Mouse (Mus musculus) spleen, embryonic (tissue): Measurements from ENCODE around the gene Mylip.

Experiments
- CTCF ChIA-PET: fragments of 350-600 bp; sonication (Branson Sonifier 250); formaldehyde crosslinking; loops from one replicate; lab custom pipeline; 2022; lab: Charles Lee

Mylip gene

DNA sequence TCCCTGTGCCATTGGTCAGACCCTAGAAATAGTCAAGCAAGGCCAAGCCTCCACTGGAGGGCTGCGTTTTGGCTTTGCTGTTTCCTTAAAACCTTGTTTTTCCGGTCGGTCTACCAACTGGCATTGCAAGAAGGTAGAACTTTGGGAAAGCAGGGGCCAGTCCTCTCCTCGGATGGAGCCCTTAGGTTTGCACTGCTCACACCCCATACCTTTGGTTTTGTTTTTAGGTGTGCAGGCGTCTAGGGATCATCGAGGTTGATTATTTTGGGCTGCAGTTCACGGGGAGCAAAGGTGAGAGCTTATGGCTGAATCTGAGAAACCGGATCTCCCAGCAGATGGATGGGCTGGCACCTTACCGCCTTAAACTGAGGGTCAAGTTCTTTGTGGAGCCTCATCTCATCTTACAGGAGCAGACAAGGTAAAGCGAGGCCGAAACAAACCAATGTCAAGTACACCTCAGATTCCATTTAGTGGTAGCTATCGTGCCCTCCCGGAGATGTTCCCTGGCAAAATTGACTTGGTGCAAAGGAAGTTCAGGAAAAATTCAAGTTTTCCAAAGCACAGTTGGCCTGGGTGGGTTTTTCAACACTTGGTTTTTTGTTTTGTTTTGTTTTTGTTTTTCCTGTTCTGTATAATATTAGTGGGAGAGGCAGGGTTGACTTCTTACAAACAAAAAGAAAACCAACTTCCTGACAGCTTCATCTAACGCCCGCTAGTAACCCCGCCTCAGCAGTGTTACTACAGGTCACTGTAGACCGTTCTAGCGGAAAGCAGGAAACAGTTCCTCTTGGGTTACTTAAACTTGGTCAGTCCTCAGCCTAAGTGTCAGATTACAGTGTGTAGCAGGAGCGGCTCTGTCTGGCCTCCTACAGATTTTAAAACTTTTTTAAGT, 1.7 kb downstream of the Mylip start:
- CTCF ChIA-PET = no interaction called here

DNA sequence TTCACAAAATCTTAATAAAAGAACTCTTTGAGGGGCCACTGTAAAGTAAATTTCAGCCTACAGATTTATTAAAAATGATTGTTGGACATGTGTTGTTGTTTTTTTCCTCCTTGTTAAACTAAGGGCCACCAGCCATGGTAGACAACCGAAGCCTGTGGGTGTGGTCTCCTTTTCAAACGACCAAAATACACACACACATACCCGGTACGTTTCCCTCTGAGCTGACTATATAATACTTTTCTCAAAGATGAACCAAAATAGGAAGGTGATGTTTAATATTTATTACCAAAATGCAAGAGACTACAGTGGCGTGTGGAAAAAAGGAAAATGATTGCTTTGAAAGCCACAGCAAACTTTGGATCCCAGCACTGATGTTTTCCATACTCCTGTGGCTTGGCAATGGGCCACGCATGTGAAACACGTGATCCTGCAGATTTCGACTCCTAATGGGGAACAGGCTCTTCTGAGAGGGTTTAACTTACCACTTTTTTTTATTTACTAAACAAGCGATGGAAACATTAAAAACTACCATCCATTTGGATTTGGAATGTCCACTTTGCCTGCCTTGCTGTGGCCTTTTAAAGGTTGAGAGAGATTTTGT, 2.4 kb downstream of the Mylip start:
- CTCF ChIA-PET = interaction anchor here (0.7 kb wide), 1 partner anchor 673 kb away, joined by 7 read pairs; no protein-coding TSS in a partner anchor

DNA sequence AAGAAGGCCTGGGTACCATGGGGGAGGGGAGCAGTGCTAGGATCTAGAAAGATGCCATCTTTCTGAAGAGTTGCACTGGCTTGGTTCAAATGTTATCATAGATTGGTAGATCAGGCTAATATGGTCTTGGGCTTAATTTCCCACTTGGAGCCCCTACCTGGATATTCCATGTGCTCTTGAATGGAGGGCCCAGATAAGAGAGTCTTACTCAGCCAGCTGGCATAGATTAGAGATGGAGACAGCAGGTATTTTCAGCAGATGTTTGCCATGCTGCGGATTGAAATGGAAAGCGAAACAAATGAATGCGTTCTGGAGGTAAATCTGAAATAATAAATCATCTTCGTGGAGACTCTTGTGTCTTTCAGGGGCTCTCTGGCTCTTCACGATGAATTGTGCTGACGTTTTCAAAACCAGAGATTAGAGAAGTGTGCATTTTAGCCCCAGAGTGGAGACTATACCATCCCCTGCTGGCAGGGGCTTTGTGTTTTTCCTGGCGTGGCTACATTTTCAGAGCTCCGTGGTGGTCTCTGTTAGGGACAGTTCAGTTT, 4.8 kb downstream of the Mylip start:
- CTCF ChIA-PET = interaction anchor here (0.6 kb wide), 1 partner anchor 8 kb away, joined by 4 read pairs; no protein-coding TSS in a partner anchor

DNA sequence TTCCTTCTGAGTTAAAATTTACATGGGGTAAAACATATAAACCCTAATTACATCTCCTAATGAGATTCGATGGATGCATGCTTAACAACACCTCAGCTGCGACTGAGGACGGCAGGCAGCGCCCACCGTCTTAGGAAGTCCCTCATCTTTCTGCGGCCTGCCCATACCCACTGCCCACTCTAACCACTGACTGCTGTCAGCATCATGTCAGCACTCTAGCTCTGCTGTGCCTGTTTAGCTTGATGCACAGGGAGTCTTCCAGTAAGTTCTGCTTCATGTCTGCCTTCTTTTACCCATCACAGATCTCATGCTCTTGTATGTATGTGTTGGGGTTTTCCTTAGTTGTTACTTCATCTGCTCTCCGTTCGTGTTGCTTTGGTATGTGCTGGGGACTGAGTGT, 7.2 kb downstream of the Mylip start:
- CTCF ChIA-PET = no interaction called here

DNA sequence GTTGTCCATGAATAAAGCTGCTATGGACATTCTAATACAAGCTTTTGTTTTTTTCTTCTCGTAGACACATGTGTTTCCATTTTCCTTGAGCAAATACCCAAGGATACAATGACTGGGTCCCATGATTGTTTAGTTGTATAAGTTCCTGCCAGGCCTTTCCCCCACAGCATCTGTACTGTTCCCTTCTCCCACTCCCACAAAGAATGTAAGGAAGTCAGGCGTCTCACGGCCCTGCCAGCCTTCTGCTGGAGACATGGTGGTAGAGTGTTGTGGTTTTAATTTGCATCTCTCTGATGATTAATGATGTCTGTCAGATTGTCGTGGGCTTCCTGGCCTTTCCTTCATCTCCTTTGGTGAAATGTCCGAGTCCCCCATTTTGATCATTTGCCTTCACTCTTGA, 7.7 kb downstream of the Mylip start:
- CTCF ChIA-PET = no interaction called here

DNA sequence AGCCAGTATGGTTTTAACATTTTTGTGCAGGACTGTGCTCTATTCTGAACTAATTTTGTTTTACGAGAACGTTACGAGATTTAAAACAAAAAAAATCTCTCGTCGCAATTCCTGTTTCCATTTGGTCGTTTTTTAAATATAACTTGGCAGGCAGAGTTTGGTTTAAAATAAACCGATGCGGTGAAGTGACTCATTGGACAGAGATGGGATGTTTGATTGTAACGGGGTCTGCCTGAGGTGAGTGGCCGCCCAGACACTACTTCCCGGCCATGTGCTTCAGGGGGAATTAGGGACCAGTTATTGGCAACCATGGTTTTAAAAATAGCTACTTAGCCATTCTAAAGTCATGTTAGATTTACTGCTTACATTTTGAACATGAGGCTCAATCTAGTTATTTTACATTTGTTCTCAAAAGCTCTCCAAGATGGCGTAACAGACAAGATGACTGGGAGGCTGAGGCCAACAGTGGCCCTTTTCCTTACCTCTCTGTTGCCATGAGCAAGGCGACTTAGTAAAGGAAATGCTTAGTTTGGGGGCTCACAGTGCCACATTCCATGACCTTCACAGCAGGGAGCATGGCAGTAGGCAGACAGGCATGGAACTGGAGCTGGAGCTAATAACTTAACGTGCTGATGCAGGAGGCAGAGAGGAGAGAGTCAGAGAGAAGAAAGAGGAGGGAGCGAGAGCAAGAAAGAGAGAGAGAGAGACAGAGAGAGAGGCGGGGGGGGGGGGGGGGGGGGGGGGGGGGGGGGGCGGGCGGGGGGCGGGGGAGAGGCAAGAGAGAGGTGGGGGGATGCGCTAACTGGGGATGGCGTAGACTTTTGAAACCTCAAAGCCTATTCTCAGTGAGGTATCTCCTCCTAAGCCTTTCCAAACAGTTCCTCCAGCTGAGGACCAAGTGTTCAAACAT, 8.6 kb downstream of the Mylip start:
- CTCF ChIA-PET = interaction anchor here (0.5 kb wide), 1 partner anchor 42 kb away, joined by 3 read pairs; no protein-coding TSS in a partner anchor

DNA sequence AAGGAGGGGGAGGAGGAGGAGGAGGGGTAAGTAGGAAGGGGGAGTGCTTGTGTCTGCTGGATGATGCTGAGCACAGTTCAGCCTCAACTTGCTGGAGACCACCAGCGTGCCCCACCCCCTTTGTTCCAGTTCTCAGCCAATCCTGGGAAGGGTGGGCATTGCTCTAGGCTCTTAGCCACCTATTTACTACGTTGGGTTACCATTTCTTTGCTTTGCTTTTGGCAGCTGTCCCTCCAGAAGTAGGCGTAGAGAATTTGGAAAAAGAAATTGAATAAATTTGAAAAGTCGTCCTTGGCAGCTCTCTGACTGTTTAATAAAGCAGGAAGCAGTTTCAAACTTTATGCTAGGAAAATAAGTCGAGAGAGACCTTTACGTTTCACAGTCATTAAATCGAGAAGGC, 11.2 kb downstream of the Mylip start:
- CTCF ChIA-PET = no interaction called here

DNA sequence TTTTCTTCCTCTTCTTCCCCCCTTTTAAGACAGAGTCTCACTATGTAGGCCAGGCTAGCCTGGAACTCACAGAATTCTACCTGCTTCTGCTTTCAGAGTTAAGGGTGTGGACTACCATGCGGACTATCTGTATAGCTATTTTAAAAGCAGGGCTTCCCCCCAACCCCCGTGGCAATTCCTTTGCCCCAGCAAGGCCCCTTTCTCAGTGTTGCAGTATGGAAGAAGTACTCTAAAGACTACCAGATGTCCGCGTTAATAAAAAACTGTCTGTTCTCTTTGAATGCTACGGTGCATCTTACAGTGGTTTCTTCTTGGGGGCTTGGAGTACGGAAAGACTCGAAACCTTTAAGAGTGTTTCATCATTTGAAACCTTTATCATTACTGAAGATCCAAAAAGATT, 12.3 kb downstream of the Mylip start:
- CTCF ChIA-PET = interaction anchor here (0.6 to 0.8 kb wide), 4 partner anchors 8 to 1922 kb away, joined by 3 to 14 read pairs (median 5); no protein-coding TSS in a partner anchor

DNA sequence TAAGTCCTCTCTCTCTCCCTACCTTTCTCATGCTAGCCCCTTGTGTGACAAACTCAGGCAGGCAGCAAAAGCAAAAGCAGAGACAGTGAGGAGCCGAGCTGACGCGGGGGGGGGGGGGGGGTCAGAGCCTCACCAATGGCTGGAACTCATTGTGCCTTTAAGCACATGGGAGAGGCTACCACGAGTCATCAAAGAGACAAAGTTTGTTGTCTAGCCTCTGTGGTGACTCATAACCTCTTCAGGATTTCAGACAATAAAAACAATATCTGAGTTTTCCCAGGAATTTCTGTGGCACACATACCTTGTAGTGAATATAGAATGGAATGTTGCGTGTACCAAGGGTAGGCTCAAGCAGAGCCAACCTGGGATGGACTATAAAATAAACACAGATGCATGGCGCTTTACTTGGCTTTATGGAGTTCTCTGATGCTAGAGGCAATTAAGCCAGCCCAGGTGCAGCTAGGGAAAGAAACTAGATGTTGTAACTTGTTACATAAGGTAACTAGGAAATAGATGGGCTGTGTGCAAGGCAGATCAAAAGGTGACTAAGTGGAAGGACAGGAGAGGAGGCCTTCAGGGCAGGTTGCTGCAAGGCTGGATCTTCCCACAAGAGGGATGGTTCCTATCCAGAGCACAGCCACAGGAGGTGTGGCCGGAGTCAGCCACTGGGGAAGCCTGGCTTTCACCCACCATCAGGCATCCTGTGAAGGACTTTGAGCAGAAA, 12.9 kb downstream of the Mylip start:
- CTCF ChIA-PET = interaction anchor here (0.6 to 0.8 kb wide), 4 partner anchors 8 to 1923 kb away, joined by 3 to 14 read pairs (median 5); no protein-coding TSS in a partner anchor

DNA sequence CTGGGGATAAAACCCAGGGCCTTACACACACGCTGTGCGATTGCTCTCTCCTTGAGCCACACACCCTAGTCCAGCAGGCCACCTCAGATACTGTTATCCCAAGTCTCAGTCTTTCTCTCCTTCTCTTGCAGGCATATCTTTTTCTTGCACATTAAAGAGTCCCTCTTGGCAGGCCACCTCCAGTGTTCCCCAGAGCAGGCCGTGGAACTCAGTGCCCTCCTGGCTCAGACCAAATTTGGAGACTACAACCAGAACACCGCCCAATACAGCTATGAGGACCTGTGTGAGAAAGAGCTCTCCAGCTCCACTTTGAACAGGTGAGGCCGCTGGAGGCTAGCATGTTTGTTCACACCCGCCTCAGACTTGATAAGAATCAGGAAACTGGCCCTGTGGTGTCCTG, 14.7 kb downstream of the Mylip start:
- CTCF ChIA-PET = no interaction called here

DNA sequence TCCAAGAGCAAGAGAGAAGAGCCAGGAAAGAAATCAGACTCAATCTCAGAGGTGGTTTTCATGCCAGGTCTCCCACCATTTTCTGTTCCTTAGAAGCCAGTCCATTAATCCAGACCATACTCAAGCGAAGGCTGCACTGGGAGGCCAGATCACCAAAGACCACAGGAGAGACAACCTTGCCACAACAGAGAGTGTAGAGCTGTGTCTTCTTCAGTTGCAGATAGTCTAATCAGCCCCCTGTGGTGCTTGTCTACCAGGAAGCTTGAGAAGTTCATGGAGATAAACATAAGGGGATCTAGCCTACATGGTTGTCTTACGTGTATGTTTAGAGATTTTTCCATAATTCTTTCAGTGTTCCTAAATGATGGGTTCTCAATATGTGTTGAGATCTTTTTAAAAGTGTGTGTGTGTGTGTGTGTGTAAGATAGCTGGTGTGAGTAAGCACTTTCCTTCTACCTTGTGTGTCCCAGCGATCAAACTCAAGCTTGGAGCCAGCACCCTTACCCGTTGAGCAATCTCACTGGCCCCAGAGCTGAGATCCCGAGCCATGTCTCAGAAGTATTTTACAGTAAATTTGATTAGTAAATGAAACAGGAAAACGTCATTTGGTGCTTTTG, 15.8 kb downstream of the Mylip start:
- CTCF ChIA-PET = no interaction called here

DNA sequence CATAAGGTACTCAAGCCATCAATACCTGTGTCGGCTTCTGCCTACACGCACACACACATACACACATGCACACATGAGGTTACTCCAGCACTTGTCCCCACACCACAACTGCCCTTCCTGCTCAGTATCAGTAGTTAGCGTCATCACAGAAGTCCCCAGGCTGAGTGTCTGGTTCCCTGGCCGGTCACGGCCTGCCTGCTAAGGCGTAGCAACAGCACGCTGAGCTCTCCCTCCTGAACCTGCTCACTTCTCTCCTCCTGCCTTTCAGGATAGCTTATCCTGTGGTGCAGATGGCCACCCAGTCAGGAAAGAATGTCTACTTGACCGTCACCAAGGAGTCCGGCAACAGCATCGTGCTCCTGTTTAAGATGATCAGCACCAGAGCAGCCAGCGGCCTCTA, 16.7 kb downstream of the Mylip start:
- CTCF ChIA-PET = interaction anchor here (0.6 kb wide), 1 partner anchor 399 kb away, joined by 4 read pairs; no protein-coding TSS in a partner anchor

DNA sequence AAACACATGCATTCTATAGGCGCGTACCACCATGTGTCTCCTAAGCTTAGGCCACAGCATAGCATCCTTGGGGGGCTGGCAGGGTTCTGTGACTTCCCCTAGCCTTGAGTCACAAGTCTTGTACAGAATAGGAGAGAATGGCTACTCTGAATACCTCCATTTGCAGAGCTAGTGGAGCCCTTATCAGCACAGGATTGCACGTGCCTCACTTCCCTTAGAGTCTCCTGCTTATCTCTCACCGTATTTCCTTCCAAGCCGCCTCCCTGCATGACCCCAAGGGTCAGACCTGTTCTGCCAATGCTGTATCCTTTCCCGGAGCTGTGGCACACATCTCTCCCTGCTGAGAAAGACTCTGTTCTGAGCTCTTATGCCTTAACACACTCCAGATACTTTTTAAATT, 17.2 kb downstream of the Mylip start:
- CTCF ChIA-PET = no interaction called here

DNA sequence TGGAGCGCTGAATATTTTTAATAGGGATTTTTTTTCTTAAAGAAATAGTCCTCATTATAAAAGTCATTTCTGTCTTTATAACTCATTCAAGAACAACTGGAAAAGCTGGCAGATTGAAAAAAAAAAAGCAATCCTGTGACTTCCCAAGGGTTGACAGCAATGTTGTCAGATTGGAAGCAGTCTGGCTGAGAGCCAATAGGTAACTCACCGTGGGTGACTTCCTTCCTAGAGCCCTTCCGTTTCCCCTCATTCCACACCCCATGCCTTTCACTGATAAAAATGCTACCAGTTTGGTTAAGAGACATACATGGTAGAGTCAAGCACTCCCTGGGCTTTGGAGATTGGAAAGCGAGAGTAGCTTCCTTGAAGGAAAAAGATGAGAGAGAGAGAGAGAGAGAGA, 21.4 kb downstream of the Mylip start:
- CTCF ChIA-PET = interaction anchor here (0.6 to 0.7 kb wide), 2 partner anchors 16 to 18 kb away, joined by 4 to 6 read pairs; no protein-coding TSS in a partner anchor

DNA sequence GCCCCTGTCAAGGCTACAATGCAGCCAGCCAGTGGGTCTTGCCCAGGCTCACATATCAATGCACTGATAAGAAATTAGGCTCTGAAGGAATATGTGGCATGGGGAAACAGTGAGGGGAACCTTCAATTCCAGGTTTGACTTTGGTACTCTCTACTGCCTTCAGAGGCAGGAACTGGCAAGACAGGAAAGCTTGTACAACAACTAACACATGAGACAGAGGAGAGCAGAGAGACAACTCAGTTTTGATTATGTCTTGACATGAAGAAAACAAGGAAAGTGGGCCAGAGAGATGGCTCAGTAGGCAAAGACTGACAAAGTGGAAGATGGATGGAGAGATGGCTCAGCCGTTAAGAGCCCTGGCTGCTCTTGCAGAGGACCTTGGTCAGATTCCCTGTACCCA, 23.5 kb downstream of the Mylip start:
- CTCF ChIA-PET = no interaction called here

DNA sequence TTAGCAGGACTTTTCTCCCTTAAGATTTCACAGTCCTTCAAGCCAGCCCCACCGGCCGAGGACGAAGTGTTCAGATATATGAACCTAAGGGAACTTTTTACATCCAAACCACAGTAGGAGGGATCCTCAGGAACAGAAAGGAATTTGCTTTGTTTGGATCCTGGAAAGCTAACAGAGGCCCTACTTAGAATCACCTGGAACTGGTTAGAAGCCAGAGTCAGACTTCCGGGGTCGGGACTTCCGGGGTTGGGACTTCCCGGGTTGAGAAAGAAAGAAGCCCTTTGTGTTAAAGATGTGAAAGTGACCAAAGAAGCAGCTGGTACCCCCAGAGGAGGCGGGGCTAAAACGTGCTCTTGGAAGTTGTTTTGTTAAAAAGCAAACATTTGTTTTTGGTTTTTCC, 24.5 kb downstream of the Mylip start:
- CTCF ChIA-PET = no interaction called here

DNA sequence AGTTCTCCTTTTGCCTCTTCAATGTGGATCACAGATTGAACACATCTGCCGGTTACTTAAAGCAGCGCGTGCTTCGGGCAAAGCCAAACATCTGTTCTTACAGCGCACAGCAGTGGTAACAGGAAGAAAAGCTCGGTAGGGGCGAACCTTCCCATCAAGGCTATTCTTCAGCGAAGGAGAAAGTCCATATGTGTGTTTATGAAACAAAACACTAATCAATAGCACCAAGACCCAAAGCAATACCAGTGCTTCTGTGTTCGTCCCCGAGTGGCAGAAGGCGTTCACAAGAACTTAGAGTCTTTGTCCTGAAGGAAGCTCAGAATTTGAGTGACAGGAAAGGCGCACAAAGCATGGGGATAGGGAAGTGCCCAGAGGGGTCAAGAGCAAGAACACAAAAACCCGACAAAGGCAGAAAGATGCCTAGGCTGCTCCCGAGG, 27.1 kb downstream of the Mylip start:
- CTCF ChIA-PET = no interaction called here

DNA sequence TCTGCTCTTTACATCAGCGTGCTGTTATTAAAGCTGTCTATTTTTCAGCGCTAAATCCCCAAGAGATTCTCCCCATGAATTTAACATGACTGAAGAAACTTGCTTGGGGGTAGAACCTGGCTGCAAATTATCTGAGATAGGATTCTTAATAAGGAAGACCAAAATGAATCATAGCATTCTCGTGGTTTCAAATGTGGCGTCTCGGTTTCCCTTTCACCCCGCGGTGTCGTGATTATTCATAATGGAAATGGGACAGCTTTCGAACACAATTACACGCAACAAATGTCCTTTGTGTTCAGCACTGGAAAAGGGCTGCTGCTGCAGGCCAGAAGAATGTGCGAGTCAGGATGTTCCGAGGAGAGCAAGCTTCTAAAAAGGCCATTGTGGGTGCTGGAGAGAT, 29.4 kb downstream of the Mylip start:
- CTCF ChIA-PET = interaction anchor here (0.7 kb wide), 1 partner anchor 81 kb away, joined by 3 read pairs; no protein-coding TSS in a partner anchor

DNA sequence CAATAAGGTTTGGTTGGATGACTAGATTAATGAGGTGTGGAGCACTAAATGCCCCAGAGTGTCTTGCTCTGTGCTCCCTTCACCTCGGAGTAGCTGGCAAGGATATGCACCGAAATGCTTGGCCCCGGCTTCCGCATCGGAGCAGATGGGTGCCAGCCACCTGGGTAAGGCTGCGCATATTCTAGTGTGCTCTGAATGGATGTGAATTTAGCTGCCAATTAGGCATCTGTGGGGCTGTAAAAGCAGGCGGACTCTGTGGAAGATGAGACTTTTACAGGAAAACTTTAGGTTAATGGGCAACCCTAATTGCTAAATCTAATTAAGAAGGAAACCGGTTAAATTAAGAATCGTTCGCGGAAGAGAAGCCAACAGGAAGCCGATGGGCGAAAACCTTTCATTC, 32.7 kb downstream of the Mylip start:
- CTCF ChIA-PET = no interaction called here

DNA sequence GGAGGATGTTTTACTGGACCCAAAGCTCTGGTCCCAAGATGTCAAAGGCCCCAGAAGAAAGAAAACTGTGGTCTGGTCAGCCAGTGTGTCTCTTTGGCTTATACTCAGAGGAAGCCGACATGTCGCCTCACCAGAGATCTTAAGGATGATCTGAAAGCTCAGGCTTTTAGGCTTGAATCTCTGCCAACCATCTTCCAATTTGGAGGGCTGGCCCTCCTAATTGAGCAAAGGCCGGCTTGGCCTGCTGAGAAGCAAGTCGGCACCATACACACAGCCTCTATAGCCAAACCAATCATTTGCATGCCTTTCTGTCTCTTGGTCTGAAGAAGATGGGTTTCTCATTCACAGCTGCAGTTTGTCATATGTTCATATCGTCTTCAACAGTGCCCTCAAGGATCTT, 33.2 kb downstream of the Mylip start:
- CTCF ChIA-PET = no interaction called here
